Mouse (Mus musculus): ENCODE data around the gene Ovol3.
"Not testable (repeated sequence)": the region's sequence is repeated elsewhere in the genome, so short reads cannot be mapped to it uniquely, and the experiment has no call there.

Gene Ovol3

GRCm38 (mm10) chr7:30235625-30236024 lies at the start of gene Ovol3:
Ovol3 (minus strand) TSS chr7:30235725.
- DNase-seq (ENCODE audit: low spot score), result no peak

GRCm38 (mm10) chr7:30282740-30283139 lies 47.2 kb upstream of the Ovol3 start:
- no peak for DNase-seq (ENCODE audit: low spot score)

DNA sequence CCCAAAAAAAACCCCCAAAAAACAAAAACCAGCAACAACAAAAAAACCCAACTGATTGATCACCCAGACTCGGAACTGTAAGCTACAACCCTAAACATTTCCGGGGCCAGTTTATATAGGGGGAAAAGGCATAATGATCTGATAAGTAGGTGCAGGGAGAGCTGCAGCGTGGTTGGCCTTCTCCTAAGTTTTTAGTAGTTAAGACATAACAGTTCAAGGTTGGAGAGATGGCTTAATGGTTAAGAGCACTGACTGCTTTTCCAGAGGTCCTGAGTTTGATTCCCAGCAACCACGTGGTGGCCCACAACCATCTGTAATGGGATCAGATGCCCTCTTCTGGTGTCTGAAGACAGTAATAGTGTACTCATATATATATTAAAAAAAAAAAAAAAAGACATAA lies 46.0 kb upstream of the Ovol3 start:
- no peak for DNase-seq (ENCODE audit: low spot score)

- peak; percentile 94 for DNase-seq (ENCODE audit: low spot score)
These were observed 45.2 kb upstream of the Ovol3 start for GRCm38 (mm10) chr7:30280670-30281138.

GRCm38 (mm10) chr7:30279951-30280669 lies 44.6 kb upstream of the Ovol3 start, which contains the start of the genes Thap8 and Wdr62:
Thap8 (plus strand) TSS chr7:30280094.
Wdr62 (minus strand) TSS chr7:30280419.
- DNase-seq (ENCODE audit: low spot score), result peak; percentile 94

DNA sequence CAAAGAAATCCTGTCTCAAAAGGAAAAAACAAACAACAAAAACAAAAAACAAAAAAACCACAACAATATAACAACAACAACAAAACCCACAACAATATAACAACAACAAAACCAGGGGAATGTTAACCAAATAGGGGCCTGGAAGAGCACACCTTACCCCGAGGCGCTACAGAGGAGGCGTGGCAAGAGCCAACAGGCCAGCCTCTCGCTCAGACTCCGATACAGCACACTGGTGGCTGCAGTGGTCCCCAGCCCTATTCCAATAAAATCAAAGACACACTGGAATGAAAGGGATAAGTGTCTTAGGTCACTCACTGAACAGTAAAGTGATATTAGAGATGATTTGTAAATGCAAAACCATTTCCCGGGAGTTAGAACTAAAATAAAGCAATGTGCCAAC lies 44.0 kb upstream of the Ovol3 start:
- no peak for DNase-seq (ENCODE audit: low spot score)

DNA sequence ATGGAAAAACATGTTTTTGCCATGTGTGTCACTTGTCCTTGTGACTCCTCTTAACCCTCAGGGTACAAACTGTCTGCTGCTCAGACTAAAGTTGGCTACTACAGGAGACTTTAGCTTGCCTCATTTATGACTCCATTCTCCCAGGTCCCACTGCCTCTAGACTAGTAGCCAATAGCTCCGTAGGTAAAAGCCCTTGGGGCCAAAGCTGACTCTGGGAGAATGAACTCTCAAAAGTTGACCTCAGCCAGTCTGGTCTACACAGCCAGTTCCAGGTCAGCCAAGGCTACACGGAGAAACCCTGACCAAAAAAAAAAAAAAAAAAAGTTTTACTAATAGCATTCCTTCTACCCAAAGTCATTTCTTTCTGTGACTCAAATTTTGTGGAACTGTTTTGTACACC lies 43.4 kb upstream of the Ovol3 start:
- DNase-seq (ENCODE audit: low spot score), result no peak

- DNase-seq (ENCODE audit: low spot score), result no peak
These were observed 38.9 kb upstream of the Ovol3 start for GRCm38 (mm10) chr7:30274383-30274782.

- DNase-seq (ENCODE audit: low spot score), result no peak
These were observed 34.1 kb upstream of the Ovol3 start for GRCm38 (mm10) chr7:30269641-30270040.

DNA sequence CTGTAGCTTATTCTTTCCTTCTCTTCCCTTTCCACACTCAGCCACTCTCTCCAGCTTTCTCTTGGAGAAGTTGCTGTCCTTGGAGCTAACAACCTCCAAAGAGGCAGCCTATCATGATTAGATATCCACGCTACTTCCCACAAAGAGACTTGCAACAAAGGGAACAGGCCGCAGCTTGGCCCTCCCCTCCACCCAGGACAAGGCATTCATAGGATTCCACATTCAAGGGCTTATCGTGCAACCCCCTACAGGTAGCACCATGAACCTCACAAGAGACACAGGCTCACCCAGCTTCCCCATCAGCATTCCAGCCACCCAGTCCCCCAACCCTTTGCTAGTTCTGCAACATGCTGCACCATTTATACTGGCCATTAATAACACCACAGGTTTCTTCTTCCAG lies 31.3 kb upstream of the Ovol3 start:
- no peak for DNase-seq (ENCODE audit: low spot score)

GRCm38 (mm10) chr7:30265935-30266334 lies 30.4 kb upstream of the Ovol3 start:
- DNase-seq (ENCODE audit: low spot score), result no peak

GRCm38 (mm10) chr7:30265531-30265930 lies 30.0 kb upstream of the Ovol3 start:
- no peak for DNase-seq (ENCODE audit: low spot score)

- no peak for DNase-seq (ENCODE audit: low spot score)
These were observed 29.5 kb upstream of the Ovol3 start for GRCm38 (mm10) chr7:30265041-30265440.

DNA sequence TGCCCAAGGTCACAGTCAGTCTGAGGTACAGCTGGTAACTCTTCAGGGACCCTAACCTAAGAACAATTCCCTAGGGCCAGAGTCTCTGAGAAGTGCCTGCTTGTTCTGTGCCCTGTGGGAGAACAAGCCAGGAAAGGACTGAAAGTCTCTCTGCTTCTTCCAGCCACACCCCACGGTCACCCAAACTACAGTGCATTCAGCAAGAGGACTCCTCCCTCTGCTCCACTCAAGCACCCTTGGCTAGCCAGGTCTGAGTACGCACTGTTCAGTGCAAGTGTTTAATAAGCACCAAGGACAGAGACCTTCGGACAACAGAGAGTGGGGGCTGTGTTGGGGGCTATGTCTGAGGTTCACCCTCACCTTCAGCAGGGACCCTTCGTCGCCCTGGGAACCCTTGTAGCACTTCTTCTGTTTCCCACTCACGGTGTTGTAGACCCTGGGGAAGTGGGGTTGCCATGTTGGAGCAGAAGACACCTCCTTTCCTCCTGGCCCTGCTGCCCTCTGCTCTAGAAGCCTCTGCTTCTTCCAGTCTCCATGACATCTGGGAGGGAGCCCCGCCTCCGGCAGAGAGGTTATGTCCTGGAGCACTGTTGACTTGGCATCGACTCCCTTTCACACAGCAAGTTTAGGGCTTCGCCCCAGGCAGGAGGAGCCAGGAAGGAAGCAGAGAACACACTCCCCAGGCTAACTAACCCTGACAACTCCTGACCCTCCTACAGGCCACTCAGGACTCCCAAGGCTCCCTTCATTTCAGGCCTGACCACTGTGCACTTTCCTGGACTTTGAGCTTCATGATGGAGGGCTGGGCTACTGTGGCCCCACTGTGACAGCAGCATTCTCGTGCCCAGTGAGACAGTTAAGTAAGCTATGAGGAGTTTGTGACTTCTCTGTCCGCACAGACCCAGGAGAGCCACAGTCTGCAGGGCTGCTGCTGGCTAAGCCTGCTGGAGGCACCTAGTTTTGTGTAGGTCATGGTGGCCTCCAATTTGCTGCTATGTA lies 16.7 kb upstream of the Ovol3 start:
- DNase-seq (ENCODE audit: low spot score), result no peak

DNA sequence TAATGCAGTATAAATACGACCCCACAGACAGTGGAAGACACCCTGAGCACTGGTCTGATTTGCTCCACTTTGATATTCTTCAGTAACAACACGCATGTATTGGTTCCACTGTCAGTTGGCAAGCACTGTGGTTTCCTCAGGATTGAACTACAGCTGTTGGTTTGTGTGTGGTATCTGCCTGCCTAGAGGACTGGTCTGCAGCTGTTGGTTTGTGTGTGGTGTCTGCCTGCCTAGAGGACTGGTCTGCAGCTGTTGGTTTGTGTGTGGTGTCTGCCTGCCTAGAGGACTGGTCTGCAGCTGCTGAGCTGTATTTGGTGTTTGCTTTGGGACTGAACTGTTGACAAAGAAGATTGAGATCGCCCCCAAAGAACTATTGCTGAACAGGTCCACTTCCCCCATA lies 1.8 kb upstream of the Ovol3 start:
- DNase-seq (ENCODE audit: low spot score), result not testable (repeated sequence)

DNA sequence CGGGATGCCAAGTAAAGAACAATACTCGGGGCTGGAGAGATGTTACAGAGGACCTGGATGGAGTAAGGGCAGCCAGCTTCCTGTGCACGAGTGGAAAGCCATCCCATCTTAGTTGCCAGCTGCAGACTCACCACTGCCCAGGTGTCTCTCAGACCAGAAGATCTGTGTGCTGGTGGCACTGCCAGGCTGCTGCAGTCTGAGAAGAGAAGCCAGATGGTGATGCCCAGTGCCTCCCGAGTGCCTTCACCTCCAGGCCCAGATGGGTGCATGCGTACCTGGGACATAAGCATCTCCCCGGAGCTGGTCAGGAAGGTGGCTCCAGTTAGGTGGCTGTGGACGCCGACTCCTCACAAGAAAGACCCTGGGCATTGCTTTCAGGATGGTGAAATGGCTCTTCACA lies 434 bp downstream of the Ovol3 start:
- no peak for DNase-seq (ENCODE audit: low spot score)

- DNase-seq (ENCODE audit: low spot score), result no peak
These were observed 1.2 kb downstream of the Ovol3 start for GRCm38 (mm10) chr7:30234276-30234858.

GRCm38 (mm10) chr7:30233387-30233786 lies 2.1 kb downstream of the Ovol3 start:
- DNase-seq (ENCODE audit: low spot score), result no peak

- DNase-seq (ENCODE audit: low spot score), result peak; percentile 75
These were observed 2.8 kb downstream of the Ovol3 start for GRCm38 (mm10) chr7:30232631-30233148.

GRCm38 (mm10) chr7:30231669-30232454 lies 3.7 kb downstream of the Ovol3 start, which contains the start of the genes Polr2i and Tbcb:
Polr2i (plus strand) TSS chr7:30231948.
Tbcb (minus strand) TSS chr7:30232272.
- DNase-seq (ENCODE audit: low spot score), result peak; percentile 97

DNA sequence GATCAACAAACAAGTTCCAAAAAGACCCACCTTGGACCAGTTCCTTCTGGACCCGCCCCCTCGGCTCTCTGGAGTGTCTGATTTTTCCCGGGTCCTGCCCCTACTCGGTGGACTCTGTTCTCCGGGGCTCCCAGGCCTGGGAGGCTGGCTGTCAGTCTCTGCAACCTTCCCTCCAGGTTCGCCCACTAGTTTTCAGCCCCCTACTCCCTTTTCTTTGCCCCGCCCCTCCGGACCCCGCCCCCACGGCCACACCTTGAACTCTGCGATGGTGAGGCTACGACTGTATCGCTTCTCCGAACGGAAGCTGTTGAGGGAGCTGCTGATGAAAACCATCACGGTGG lies 4.2 kb downstream of the Ovol3 start:
- no peak for DNase-seq (ENCODE audit: low spot score)

Measured in MN1 (cell line).